Mouse (Mus musculus) cerebellum, adult 9-10 months (tissue): ENCODE measurements around the gene Notch1.

Experiments used
- DNase-seq: peaks from one replicate; pipeline ENCODE4 v3.0.0; 2022

Notch1 gene

DNA sequence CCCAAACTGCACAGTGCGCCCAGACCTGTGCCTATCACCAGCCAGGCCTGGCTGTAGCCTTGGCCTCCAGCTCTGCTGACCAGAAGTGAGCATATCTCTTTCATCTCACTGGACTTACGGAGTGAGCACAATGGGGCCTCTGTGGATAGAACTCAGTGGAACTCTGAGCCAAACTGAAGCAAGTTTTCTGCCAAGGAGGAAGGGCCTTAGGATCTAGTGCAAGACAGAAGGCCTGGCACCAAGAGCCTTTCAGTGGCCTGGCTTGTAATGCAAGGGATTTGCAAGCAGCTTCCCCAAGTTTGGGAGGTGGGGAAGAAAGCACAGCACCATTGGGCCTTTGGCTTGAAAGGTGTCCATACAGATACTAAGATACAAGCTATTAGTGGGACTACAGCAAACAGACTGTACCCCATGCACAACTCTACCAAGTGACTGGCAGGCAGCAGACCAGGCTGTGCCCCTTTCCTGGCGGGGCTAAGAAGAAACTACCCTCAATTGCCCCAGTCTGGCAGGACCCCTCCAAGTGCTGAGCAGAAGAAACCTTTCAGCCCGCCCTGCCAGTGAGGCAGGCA lies 16.4 kb downstream of the Notch1 start:
- DNase-seq = peak; percentile 24

DNA sequence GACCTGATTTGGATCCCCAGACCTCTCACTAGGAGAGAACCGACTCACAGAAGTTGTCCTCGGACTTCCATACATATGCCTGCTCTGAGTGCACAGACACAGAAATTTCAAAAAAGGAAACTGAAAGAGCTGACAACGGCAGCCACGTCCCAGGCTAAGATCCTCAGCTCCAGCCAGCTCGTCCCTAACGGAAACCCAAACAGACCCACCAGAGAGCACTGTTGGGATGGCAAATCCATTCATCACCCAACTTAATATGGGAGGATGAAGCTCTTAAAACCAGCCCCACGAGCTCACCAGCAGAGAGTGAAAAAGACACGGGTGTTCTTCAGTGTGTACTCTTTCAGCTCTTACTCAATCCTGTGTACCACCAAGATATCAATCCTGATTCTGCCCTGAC lies 17.8 kb downstream of the Notch1 start:
- no peak for DNase-seq

DNA sequence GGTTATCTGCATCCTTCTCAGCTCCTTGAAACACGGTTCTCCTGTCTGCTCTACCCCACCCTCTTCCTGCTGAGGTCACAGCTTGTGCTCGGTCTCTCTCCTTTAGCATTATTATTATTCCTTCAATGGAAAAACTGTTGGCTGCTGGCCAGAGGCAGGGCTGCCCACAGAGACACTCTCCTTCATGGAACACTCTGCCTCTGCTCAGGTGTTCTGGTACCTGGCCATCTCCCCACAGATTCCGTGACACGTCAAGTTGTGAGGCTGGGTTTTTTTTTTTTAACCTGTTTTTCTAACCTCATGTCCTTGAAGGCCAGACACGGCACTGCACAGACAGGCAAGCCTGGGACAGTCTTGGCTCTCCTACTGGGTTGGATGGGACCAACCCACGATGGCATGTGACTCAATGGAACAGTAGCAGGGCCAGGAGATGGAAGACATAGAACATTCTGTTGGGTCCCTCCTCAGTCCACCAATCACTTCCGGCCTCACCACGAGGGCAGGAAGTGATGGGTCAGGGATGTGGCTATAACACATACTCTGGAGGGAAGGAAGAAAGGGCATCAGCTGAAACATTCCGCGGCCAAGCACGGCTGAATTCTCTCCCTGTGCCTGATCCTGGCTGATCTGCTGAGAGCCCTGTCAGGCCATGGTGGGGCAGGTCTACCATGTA lies 18.5 kb downstream of the Notch1 start:
- DNase-seq = no peak

DNA sequence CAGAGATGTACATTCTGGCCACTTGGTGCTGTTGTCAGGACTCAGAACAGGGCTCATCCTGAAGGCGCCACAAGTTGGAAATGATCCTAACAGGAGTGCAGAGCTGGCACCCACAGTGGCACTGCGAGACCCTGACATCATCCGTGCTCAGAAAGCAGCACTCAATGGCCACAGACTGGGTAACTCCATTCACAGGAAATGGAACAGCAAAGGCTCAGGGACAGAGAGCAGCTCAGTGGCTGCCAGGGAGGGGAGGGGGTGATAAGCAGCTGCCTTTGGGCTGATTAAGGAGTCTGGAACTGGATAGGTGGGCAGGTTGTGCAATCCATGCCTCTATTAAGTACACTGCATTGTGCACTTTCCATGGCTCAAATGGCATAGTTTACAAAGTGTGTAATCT lies 20.0 kb downstream of the Notch1 start:
- no peak for DNase-seq

DNA sequence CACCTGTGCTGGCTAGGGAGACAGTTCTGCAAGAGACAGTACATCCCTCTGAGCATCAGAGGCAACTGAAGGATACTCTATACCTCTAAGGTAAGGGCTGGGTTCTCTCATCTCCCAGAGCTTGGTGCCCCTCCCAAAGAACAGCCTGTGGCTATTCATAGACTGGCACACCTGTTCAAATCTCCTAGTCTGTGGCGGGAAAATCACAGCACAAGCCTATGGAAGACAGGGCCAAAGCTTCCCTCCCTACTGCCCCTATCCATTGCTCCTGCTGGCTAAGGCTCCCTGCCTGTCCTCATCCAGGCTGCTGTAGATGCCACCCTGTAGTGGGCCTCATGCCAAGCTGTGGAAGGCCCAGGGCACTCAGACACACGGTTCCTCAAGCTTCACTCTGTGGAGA lies 20.8 kb downstream of the Notch1 start:
- DNase-seq = no peak

DNA sequence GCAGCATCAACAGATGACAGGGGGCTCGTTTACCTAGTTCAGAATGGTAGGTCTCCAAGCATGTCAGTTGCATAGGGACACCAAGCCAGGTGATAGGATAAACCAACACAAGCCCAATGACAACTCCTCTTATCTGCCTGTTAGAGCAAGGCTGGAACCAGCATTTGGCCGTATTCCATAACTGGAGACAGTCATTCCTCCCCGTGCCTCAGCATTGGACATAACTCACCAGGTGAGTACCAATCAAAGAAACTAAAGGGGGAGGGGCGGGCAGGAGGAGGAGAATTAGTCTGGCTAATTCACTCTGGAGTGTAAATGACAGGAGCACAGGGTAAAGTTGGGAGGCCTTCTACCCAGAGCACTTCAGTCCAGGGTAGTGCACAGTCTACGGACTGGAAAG lies 21.5 kb downstream of the Notch1 start:
- no peak for DNase-seq

DNA sequence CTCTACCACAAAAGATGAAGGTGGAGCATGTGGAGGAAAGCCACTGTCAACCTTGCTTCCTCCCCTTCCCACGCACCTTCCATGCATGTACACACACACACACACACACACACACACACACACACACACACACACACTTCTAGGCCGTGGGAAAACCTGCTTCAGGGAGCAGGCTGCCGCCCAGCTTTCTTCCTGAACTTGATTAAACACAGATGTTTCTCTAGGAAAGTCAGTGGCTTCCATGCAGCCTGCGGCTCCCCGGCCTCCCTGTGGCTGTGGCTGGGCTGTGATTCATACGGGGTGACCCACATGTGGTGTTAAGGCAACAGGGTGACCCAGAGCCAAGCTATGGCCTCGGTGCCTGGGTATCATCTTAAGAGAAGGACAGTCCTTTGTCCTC lies 22.1 kb downstream of the Notch1 start:
- DNase-seq = no peak

DNA sequence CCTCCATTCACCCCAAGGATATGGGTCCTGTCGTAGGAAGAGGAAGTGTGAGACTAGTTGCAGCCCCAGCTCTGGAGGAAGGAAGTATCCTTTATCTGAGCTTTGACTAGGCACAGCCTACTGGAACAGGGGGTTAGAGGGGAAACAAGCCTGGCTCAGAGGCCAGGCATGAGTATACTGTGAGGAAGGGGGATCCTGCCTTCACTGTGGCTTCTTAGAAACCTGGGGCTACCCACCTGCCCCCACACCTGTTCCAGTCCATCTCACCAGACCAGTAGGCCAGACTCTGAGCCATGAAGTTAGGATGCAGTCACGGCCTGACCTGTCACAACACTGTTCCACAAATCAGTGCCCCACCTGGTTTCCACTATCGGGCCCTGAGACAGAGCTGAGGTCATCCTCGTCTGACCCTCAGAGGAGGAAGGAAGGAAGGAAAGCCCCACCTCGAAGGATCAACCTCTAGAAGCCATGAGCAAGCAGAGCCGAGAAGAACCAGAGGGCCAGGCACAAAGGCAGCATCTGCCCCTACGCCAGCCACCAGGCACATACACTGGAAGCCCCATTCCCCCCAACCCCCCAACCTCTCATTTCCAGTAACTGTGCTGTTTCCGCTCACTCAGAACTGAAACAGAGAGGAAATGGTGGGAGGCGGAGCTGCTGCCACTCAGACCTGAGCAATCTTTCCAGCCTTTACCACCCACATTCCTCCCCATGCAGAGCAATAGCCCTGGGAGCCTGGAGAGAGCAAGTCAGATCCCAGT lies 23.3 kb downstream of the Notch1 start:
- DNase-seq = no peak

DNA sequence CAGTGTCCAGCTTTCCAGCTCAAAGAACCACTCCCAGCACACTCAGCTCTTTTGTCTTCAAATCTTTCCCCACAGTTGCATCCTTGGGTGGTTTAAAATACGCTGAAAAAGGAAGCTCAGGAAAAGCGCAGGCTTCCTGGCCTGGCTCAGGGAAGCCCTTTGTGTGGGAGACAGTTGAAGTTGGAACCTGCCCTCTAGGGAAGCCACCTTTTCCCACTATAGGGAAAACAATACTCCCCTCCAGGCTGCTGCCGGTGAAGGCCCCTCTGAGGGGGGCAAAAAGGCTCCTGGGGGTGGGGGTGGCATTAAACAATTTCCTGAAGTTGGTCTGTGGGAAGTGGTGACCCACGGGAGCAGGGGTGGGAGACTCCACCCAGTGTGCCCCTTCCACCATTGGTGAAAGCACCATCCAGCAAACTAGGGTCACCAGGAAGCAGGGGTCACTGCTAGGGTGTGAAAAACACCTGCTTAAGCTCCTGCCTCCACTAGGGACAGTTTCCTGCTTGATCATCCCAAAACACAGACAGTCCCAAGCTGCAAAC lies 25.6 kb downstream of the Notch1 start:
- DNase-seq = no peak

DNA sequence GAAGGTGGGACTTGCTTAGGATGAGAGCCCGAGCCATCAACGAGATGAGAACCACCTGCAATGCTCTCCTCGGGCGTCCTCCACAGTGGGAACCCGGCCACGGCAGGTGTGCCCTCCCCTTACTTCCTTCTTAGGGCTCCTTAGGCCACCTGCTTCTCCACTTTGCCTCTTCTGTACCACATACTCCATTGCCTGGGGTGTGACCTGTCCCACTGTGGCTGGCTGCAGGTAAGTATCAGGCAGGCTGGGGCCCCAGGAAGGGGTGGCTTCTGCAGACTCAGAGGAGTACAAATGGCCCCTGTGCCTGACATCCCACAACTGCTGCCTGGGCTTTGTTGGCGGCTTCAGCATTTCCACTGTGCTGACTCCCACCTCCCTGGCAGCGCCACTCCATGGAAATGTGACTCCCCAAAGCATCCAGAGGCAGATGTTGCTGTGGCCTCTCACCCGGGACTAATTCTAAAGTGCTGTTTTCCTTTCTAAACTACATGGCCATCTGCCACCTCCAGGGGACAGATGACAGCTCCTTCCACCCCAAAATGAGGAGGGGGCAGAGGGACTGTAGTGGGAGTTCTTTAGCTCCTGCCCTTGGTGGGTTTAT lies 27.8 kb downstream of the Notch1 start:
- no peak for DNase-seq

DNA sequence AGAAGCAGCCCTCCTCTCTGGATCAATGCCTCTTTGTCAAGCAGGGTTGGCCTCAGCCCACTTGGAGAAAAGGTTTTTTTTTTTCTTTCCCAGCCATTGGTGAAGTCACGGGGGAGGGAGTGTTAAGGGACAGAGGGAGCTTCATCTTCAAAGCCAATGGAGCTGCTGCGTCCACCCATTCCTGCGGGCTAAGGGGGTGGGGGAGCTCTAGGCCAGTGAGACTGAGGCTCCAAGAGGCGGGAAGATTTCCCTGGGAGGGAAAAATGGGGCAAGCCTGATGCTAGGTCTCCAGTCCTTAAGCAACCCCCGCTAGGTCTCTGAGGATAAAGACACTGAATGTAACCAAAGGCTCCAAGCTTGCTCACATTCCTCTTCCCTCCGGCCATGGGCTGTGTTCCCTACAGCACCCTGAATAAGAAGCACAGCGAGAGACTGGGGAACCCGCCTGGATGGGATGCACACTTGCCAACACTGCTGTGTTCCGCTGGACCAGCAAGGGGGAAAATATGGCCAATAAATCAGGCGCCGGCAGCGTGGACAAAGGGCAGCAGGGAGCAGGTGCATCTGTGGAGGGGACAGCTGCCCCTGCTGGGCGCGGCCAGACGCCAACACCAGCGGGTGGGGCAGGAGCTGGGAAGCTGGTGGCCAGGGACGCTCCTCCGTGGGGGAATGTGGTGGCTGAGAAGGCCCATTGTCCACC lies 29.0 kb downstream of the Notch1 start:
- peak; percentile 35 for DNase-seq

DNA sequence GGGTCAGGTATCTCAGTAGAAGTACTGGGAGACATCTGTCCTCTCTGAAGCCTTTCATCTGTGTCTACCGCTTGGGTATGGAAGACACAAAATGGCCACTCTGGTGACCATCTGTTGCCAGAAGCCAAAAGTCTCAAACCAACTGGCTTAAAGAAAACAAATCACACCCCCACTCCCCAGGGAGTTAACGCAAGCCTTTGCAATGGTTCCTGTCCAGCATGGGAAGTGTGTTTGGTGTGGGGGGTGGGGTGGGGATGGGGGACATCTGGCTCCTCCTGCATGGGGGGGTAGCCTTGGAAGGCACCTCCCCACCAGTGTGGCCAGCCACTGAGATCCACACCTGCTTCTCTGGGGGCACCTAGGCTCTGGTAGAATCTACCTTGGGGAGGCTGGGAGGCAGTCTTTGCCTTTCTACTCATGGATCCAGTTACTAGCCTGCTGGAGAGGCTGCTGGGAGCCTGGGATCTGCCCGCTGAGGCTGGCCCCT lies 29.6 kb downstream of the Notch1 start:
- no peak for DNase-seq

DNA sequence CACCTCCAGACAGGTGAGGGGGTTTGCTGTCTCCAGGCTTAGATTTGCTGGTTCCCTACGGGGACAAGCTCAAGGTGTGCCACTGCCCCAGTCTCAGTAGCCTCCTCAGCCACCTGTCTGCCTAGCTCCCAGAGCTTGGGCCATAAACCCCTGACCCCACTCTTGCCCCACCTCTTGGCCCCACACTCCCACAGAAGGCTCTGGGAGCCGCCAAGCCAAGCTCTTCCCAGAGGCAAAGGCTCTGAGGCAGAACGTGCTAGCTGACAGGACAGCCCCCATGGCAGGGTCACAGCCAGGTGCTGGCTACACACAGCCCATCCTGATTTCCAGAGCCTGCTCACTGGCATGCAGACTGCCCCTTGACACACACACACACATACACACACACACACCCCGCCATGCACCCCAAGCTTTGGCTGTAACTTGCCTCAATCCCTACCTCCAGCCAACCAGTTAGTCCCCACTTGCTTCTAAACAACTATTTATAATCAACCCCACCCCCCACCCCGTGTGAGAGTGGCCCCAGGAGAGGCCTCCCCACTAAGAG lies 30.1 kb downstream of the Notch1 start:
- DNase-seq = no peak

DNA sequence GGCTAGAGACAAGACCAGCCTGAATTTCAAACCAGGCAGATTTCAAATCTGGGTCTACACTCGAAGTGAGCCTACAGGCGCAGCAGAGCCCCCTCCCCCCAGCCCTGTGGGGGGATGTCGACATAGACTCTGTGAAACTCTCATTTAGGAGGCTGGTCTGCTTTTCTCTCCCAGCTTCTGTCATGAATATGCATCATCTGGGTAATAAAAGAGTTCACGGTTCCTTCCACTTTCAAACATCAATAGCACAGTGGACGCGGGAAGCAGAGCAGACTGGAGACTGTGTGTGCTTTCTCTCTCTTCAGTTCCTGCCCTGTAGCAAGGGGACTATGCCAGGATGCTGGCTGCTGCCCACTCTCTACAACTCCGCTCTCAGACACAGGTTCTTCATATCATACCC lies 30.8 kb downstream of the Notch1 start:
- peak; percentile 15 for DNase-seq

DNA sequence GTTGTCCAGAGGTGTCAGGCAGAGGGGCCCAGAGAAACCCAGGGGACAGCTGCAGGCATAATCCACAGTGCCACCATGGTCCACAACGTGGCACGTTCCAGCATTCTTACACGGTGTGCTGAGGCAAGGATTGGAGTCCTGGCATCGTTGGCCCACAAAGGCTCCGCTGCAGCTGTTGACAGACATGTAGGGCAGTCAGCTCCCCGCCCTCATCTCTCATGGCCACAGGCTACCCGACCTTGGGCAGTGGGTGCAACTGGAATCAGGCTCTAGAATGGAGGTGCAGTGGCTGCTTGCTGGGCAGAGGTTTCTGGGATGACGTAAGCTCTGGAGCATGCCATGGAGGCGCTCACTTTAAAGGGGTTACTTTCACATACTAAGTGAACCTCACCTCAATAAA lies 31.2 kb downstream of the Notch1 start:
- no peak for DNase-seq

DNA sequence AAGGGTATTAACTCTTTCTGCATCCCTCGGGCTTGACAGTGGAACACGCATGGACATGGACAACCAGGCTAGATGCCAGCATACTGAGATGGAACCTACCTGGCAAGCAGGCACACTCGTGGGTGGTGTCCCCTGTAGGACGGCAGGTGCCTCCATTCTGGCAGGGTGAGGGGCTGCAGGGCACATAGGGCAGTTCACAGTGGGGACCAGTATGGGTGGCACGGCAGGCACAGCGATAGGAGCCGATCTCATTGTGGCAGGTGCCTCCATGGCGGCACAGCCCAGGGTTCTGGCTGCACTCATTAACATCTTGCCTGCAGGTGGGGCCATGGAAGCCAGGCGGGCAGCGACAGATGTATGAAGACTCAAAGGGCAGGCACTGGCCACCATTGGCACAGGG lies 32.3 kb downstream of the Notch1 start:
- DNase-seq = no peak

DNA sequence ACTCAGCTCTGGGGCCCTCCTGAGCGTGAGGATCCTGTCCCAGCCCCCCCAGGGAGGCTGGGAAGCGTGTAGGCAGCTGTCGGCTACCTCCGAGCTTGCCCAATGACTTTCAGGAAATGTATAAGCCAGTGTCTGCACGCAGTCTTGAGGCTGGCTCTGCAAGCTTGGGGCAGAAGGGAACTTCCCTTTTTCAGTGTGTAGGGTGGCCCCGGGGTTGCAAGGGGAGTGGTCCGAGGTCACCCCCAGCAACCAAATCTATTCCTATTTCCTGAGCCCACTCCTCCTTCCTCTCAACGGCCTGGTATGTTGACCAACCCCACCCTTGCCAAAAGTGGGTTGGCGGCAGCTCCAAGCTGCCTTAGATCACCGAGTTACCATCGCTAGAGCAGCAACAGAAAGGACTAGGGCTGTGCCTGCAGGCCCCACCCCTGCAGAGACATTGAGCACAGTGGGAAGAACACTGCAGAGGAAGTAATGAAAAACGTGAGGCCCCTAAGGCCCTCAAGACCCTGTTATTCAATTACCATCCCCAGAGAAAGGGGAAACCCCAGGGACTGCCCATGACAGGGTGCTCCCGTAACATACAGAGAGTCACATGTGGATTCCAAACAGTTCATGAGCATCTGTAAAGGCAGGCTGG lies 33.1 kb downstream of the Notch1 start:
- DNase-seq = no peak

DNA sequence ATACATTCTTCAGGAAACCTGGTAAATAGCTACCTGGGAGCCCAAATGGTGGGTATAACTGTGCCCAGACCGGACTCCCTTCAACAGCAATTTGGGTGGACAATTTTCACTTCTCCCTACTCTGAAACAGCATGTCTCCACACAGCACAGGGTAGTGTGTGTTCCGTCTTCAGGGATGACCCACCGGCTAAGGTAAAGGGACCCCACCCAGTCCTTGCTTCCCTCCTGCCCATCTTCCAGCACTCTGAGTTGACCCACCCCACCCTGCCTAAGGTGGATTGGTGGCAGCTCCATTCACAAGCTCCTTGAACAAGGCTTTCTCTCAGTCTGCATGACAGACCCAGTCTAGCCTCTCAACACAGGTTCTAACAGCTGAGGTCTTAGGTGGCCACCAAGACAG lies 33.6 kb downstream of the Notch1 start:
- no peak for DNase-seq

DNA sequence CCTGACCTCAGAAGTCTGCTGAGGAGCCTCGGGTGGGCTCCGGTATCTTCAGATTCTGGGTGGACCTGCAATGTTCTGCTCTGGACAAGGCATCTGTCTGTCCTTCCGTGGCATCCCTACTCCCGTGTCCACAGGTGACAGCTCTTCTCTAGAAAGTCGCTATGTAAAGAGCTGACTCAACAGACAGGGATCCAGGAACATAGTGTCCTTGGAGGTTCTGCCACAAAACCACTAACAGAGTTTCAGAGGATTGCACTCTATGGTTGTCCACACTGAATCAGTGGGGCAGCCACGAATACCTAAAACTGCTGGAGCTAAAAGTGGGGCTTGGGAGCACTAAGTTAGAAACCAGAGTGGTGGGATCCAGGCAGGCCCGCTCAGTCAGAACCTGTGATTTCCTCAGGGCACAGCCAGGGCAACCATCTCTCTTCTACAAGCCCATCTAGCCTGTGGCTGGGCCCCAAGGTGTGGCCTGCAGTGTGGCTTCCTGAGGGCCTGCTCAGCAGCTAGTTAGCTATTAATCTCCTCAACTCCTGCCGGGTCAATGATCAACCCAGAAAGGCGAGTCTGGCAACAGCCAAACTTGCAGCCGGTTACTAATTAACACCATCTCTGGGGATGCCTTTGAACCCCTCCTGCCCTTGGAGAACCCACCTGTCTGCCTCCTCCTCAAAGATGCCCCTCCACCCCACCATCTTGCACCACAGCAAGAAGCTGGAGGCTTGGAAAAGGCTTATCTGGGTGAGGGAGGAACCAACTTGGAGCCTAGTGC lies 34.6 kb downstream of the Notch1 start:
- no peak for DNase-seq

DNA sequence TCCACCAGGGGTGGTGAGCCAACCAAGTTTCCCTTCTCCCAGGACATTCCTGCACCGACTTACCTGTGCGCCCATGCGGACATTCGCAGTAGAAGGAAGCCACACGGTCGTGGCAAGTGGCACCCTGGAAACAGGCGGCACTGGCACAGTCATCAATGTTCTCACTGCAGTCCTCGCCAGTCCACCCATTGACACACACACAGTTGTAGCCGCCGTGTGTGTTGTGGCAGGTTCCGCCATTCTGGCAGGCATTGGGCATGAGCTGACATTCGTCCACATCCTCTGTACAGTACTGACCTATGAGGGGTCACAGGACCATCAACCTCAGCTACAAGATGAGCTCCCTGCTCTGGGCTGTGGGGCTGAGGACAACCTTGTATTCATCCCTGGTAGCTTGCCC lies 35.6 kb downstream of the Notch1 start:
- no peak for DNase-seq

DNA sequence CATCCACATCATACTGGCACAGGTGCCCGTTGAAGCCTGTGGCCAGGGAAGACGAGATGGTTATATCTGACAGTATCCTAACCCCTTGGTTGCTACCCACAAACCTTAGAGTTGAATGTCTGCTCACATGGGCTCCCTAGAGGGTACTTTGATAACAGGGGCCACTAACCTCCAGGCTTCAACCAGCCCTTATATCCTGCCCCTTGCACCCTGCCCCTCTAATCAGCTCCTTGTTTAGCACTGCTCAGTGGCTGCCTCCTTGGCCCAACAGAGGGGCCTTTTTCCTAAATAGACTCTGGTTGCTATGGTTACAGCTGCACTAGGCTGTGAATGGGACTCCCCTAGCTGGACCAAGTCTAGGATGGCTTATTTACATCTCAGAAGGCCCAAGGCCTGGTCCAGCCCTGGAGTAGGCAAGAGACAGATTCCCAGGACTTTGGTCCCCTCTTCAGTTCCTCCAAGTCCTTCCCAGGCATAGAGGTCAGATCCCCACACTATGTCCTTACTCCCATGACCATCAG lies 37.7 kb downstream of the Notch1 start:
- DNase-seq = no peak
